24 mouse cellular contexts compared by ENCODE assay signal in the genomic region with DNA sequence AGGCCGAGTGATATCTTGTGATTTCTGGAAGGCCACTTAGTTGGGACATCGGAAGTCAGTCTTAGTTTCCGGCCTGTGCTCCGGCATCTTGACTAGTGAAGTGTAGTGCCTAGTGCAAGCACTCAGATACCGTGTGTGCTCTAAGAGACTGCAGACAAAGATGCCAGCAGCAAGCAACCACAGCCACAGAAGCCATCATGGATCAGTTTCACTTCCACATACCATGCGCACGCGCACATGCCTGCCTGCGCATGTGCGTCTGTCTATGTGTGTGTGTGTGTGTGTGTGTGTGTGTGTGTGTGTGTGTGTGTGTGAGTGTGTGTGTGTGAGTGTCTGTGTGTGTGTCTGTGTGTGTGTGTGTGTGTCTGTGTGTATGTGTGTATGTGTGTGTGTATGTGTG.
DNase-seq lines count a peak whose midpoint lies in the region; ATAC-seq and TF ChIP-seq lines count a peak whose summit lies in the region.
"Had no signal": no experiment of that assay in that cellular context is flagged by ENCODE, and none has a peak within 500 bp of the region (broad histone marks: within the 10 kb centered on the region; RNA-seq: fewer than 3 reads in every experiment).

No protein-coding gene starts in this region.

- no peak for TF ChIP-seq EP300 in liver, postnatal 0 days (IDR thresholded peaks at IDR 0.05; ENCODE audit: low read depth)

- DNase-seq in liver, postnatal 0 days: peak; percentile 54
- peak; percentile 28 for DNase-seq in c-Kit-positive CD71-negative TER-119-negative erythroid progenitor cells, embryonic 14.5 days (ENCODE audit: low read depth)
- DNase-seq in spleen, postnatal 14 days (ENCODE audit: low spot score in 2 of 2): peak; percentile 10 to 28
- no peak for DNase-seq in heart, adult 11 months
- DNase-seq in heart, postnatal 4 days: no peak
- DNase-seq: adrenal gland, postnatal 10 days; cerebellum, adult 9-10 months; gastrocnemius, adult 2 months; retina, postnatal 1 day had no signal

- H3K9me3 ChIP-seq in liver, postnatal 0 days (ENCODE audit: low read length): no peaks in the 10 kb centered on the region
- no peaks in the 10 kb centered on the region for H3K9me3 ChIP-seq in liver, embryonic 12.5 days (replicated peaks)
- H3K9me3 ChIP-seq in intestine, embryonic 16.5 days (ENCODE audit: control insufficient read depth, low read length): no peaks in the 10 kb centered on the region
- H3K9me3 ChIP-seq: embryonic facial prominence, embryonic 13.5 days; forebrain, embryonic 12.5 days; G1E; heart, embryonic 10.5 days; hindbrain, embryonic 15.5 days; kidney, embryonic 15.5 days; megakaryocyte, embryonic 14.5 days; midbrain, embryonic 13.5 days; neural tube, embryonic 12.5 days had no signal

- peak; percentile 47; the same call in 1 of the 2 replicates for ATAC-seq in liver, postnatal 0 days
- ATAC-seq in liver, embryonic 12.5 days: no peak
- ATAC-seq in monocyte, adult 5-6 weeks (replicated peaks; ENCODE audit: insufficient number of reproducible peaks, low FRiP score, low TSS enrichment, poor library complexity, severe bottlenecking): peak; percentile 72
- ATAC-seq in intestine, embryonic 16.5 days: no peak
- ATAC-seq: midbrain, embryonic 13.5 days; Patski had no signal

- no peaks in the 10 kb centered on the region for H3K27me3 ChIP-seq in liver, postnatal 0 days (ENCODE audit: insufficient read depth, low read length)
- H3K27me3 ChIP-seq in liver, embryonic 12.5 days (replicated peaks): peaks cover 5% of the 10 kb centered on the region
- no peaks in the 10 kb centered on the region; the same call in 1 of the 2 replicates for H3K27me3 ChIP-seq in intestine, embryonic 16.5 days (replicated peaks; ENCODE audit: control insufficient read depth, insufficient read depth, low read length)
- H3K27me3 ChIP-seq: midbrain, embryonic 13.5 days; neural tube, embryonic 12.5 days; Patski had no signal

- no peak for TF ChIP-seq CTCF in liver, postnatal 0 days (IDR thresholded peaks at IDR 0.05; ENCODE audit: low read depth)

- H3K4me1 ChIP-seq in liver, postnatal 0 days (ENCODE audit: insufficient read depth): no peaks in the 10 kb centered on the region
- H3K4me1 ChIP-seq in liver, embryonic 12.5 days: peaks cover 11% of the 10 kb centered on the region
- H3K4me1 ChIP-seq in intestine, embryonic 16.5 days (ENCODE audit: control insufficient read depth, insufficient read depth, low read length): no peaks in the 10 kb centered on the region
- H3K4me1 ChIP-seq: embryonic facial prominence, embryonic 13.5 days; hindbrain, embryonic 15.5 days; kidney, embryonic 15.5 days; midbrain, embryonic 13.5 days had no signal

- no peaks in the 10 kb centered on the region for H3K36me3 ChIP-seq in liver, postnatal 0 days (replicated peaks; ENCODE audit: insufficient read depth, low read length)
- H3K36me3 ChIP-seq in liver, embryonic 12.5 days: no peaks in the 10 kb centered on the region
- no peaks in the 10 kb centered on the region for H3K36me3 ChIP-seq in intestine, embryonic 16.5 days (ENCODE audit: control insufficient read depth, insufficient read depth, low read length)
- H3K36me3 ChIP-seq: embryonic facial prominence, embryonic 13.5 days; forebrain, embryonic 12.5 days; G1E; heart, embryonic 10.5 days; hindbrain, embryonic 15.5 days; kidney, embryonic 15.5 days; midbrain, embryonic 13.5 days; neural tube, embryonic 12.5 days had no signal

- no peak overlapping the region for H3K4me3 ChIP-seq in liver, postnatal 0 days (ENCODE audit: low read depth, low read length)
- H3K4me3 ChIP-seq in liver, embryonic 12.5 days: no peak overlapping the region
- H3K4me3 ChIP-seq in intestine, embryonic 16.5 days (ENCODE audit: low read length): no peak overlapping the region
- H3K4me3 ChIP-seq: embryonic facial prominence, embryonic 13.5 days; erythroblast, embryonic 14.5 days; forebrain, embryonic 12.5 days; gastrocnemius, adult 2 months; heart, embryonic 10.5 days; hindbrain, embryonic 15.5 days; kidney, embryonic 15.5 days; megakaryocyte, embryonic 14.5 days; midbrain, embryonic 13.5 days; neural tube, embryonic 12.5 days had no signal

- H3K27ac ChIP-seq in liver, postnatal 0 days (ENCODE audit: low read depth): no peak overlapping the region
- no peak overlapping the region for H3K27ac ChIP-seq in liver, embryonic 12.5 days
- no peak overlapping the region for H3K27ac ChIP-seq in intestine, embryonic 16.5 days (ENCODE audit: low read length)
- H3K27ac ChIP-seq: embryonic facial prominence, embryonic 13.5 days; forebrain, embryonic 12.5 days; gastrocnemius, adult 2 months; heart, embryonic 10.5 days; hindbrain, embryonic 15.5 days; kidney, embryonic 15.5 days; liver, embryonic 14.5 days; midbrain, embryonic 13.5 days; neural tube, embryonic 12.5 days had no signal

- H3K4me2 ChIP-seq in liver, postnatal 0 days (ENCODE audit: low read depth, low read length): no peak overlapping the region
- no peak overlapping the region for H3K4me2 ChIP-seq in liver, embryonic 12.5 days
- no peak overlapping the region for H3K4me2 ChIP-seq in intestine, embryonic 16.5 days (ENCODE audit: low read depth, low read length)
- H3K4me2 ChIP-seq: embryonic facial prominence, embryonic 13.5 days; forebrain, embryonic 12.5 days; hindbrain, embryonic 15.5 days; kidney, embryonic 15.5 days; midbrain, embryonic 13.5 days; neural tube, embryonic 12.5 days had no signal

- 77% methylated on average over 10 of the region's 10 CpGs for WGBS in liver, postnatal 0 days (ENCODE audit: insufficient replicate concordance)
- WGBS in liver, embryonic 12.5 days (ENCODE audit: insufficient replicate concordance): 83% methylated on average over 10 of the region's 10 CpGs
- WGBS in intestine, embryonic 16.5 days: 92% methylated on average over 10 of the region's 10 CpGs

- H3K9ac ChIP-seq in liver, postnatal 0 days (replicated peaks): no peak overlapping the region
- H3K9ac ChIP-seq in liver, embryonic 12.5 days: no peak overlapping the region
- H3K9ac ChIP-seq in intestine, embryonic 16.5 days (ENCODE audit: low read depth, low read length): no peak overlapping the region
- H3K9ac ChIP-seq: embryonic facial prominence, embryonic 13.5 days; forebrain, embryonic 12.5 days; hindbrain, embryonic 15.5 days; kidney, embryonic 15.5 days; liver, embryonic 14.5 days; midbrain, embryonic 13.5 days; neural tube, embryonic 12.5 days had no signal

Comparison
In these comparisons a context has a peak if more than half of its experiments do, and no peak if none do; other contexts are left out.
1. ATAC-seq: peak in liver, postnatal 0 days (single experiment) and monocyte, adult 5-6 weeks (single experiment); none in liver, embryonic 12.5 days (single experiment) and intestine, embryonic 16.5 days (single experiment).
2. DNase-seq: peak in liver, postnatal 0 days (single experiment), c-Kit-positive CD71-negative TER-119-negative erythroid progenitor cells, embryonic 14.5 days (single experiment) and spleen, postnatal 14 days (2 of 2); none in heart, adult 11 months (single experiment) and heart, postnatal 4 days (single experiment).